Mouse (Mus musculus) frontal cortex, postnatal 25 days (tissue): ENCODE measurements at regions not wholly inside any gene's neighbourhood (a gene's known extent, or its start where the extent isn't known, plus 50 kb on each side); places are given as distances from the start of the nearest gene placed in this dataset.
A peak's percentile ranks its signal among the peaks of the same experiment; 100 is the strongest.

Experiments used
- DNase-seq, 2 experiments: peaks; one replicate each; pipeline ENCODE4 v3.0.0; 2022; ENCODE audit warnings: low spot score in 2 of 2

- DNase-seq, result no peak
Measured at GRCm38 (mm10) chr9:61707296-61707695, 207.0 kb downstream of the Rplp1 start.

GRCm38 (mm10) chr9:61706263-61706755 lies 208.0 kb downstream of the Rplp1 start:
- no peak for DNase-seq

- peak in 1 of 2 experiments; percentile 27 for DNase-seq
Measured at GRCm38 (mm10) chr9:61705586-61706233, 208.6 kb downstream of the Rplp1 start.

- no peak for DNase-seq
Measured at GRCm38 (mm10) chr9:61703301-61703700, 211.0 kb downstream of the Rplp1 start.

DNA sequence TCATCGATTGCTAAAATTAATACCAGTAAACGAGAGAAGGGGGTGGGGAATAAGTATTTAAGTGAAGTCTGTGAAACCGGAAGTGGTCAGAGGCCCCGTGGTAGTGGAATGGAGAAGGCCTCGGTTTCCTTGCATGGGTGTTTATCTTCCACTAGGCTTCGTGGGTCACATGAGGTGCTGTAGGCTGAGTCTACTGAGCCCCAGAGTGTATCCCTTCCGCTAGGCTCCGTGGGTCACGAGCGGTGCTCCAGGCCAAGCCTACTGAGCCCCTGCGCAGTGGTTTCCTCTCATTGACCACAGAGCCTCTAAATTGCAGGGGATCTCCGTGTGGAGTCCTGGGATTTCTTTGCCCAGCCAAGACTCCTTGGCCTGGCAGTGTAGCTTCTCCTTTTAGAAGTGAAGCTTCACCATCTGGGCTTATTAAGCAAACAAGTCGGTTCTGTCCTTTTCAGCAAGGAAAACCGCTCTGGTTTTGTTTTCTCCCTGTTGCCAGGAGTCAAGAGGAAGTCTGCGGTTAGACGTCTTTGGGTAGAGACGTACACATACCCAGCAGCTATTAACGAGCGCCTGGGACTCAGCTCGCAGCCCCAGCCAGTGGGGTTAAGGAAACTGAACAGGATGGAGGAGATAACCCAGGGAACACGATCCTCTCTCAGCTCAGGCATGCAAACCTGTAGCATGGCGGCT lies 211.9 kb downstream of the Rplp1 start:
- DNase-seq, result no peak

- DNase-seq, result no peak
Measured at GRCm38 (mm10) chr9:61700576-61700975, 213.8 kb downstream of the Rplp1 start.

DNA sequence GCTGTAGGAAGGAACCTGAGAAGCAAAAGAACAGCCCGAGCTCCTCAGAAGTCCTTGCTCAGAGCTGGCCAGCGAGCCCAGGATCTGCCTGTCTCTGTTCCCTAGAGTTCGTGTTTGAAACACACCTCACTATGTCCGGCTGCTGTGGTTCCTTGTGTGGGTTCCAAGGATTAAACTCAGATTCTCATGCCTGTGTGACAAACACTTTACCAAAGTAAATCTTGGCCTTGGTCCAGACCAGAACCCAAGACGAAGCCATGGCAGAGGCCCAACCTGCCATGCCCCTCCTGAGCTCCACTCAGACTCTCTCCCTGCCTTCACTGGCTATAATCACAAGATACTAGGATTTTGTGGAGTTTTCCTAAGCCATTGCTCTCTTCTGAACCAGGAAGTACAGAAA lies 214.7 kb downstream of the Rplp1 start:
- no peak for DNase-seq

- DNase-seq, result peak; percentile 63 to 67
Measured at GRCm38 (mm10) chr9:61697959-61698358, 216.4 kb downstream of the Rplp1 start.

- DNase-seq, result no peak
Measured at GRCm38 (mm10) chr9:61696831-61697230, 217.5 kb downstream of the Rplp1 start.

- DNase-seq, result no peak
Measured at GRCm38 (mm10) chr9:61695821-61696220, 218.5 kb downstream of the Rplp1 start.

DNA sequence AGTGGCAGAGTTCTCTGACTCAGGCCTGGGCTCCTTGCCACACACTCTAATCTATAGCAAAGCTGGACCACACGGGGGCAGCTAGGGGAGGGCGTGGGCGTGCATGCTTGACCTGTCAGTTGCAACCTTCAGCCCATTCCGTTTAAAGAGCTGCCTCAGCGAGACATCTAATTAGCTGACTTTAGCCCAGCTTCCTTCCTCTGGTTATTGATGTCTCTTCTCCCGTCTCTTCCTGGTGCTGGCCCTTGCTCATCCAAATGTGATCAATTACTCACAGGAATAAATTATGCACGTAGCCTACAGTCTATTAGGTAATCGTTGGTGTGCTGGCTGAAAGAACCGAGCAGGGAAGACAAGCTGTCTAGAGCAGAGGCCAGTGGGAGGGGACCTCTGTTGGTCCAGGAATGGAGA lies 219.0 kb downstream of the Rplp1 start:
- no peak for DNase-seq

GRCm38 (mm10) chr9:61694206-61694605 lies 220.1 kb downstream of the Rplp1 start:
- no peak for DNase-seq

DNA sequence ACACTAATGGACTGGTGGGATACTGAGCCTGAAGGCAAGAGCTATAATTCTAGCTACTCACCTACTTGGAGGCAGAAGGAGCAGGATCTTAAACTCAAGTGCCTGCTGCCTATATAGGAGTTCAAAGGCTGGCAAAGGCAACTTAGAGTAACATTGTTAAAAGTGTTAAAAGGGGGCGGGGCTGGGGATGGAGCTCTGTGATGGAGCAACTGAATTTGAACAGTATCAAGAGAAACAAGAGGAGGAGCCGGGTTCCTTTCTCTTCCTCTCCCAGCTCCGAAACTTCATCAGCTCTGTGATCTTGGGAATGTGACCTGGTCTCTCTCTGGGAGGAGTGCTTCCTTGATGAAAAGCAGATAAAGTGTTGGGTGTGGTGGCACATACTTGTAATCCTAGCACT lies 223.6 kb downstream of the Rplp1 start:
- DNase-seq, result no peak

DNA sequence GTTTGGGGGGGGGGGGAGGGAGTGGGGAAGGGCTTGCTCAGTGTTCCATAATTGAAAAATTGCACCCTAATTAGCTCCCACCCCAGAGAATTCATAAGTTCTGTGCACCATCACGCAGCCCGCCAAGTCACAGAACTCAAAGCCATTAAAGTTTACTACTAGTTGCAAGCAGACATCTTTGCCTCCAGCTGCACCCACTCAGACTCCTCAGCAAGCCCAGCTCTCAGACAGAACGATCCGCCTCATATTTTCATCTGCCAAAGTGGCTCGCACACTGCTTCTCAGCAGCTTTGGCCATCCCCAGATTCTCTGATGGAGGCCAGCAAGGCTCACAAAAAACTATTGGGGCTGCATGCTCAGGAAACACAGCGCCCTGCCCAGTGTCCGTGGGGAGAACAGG lies 224.4 kb downstream of the Rplp1 start:
- no peak for DNase-seq

DNA sequence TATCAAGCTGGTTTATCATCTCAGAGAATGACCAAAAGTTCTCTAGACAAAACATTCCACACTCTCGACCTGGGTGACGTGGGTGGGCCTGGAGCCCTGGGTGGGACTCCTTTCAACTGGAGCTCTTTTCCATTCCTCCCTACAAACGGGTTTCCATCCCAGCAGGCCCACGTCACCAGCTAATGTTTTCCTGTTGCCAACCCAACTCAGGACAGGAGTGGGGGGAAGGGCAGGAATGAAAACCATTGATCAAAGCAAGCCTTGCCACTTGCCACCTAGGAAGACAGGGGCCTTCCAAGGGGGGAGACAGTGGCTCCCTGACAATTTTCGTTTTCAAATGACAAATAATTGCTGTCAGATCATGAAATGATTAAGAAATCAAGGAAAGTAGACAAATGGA lies 224.8 kb downstream of the Rplp1 start:
- no peak for DNase-seq

GRCm38 (mm10) chr9:61683557-61683956 lies 230.8 kb downstream of the Rplp1 start:
- no peak for DNase-seq

DNA sequence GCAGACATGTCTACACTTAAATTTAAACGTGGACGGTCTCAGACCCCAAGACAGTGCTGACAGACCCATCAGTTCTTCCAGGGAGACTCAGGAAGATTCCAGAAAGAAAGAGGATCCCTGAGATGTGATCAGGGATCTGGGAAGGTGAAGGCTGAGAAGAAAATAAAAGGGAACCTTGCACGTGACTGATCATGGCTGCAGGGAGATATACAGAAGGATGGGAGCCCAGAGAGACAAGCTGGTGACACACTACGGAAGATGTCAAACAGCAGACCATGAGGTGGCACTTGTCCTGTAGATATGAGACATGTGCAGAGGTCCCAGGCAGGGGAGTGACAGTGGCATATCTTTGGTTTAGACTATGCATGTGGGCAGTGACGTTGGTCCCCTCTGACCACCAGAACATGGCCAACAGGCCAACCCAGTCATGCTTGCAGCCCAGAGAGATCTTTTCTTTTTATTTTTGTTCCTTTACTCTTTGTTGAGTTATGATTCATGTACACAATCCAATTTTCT lies 231.5 kb downstream of the Rplp1 start:
- no peak for DNase-seq

GRCm38 (mm10) chr9:61682316-61682715 lies 232.0 kb downstream of the Rplp1 start:
- DNase-seq, result no peak

DNA sequence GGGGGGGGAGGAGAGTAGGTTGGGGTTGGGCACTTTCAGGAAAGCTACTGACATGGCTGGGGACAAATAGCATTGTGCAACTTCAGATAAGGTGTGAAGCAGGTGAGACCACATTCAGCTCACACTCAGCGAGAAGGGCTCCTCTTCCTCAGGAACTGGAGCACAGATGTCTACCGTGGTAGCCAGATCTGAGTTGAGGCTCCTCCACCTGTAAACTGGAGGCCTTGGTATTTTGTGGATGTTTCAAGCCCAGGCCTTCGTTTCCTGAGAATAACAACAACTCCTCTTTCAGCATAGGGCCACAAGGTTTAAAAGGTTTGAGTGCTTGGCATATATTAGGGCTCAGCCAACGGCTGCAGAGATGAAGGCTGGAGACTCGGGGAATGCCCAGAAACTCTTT lies 232.9 kb downstream of the Rplp1 start:
- no peak for DNase-seq

- no peak for DNase-seq
Measured at GRCm38 (mm10) chr9:61680911-61681311, 233.4 kb downstream of the Rplp1 start.

- DNase-seq, result no peak
Measured at GRCm38 (mm10) chr9:61679686-61680085, 234.7 kb downstream of the Rplp1 start.

DNA sequence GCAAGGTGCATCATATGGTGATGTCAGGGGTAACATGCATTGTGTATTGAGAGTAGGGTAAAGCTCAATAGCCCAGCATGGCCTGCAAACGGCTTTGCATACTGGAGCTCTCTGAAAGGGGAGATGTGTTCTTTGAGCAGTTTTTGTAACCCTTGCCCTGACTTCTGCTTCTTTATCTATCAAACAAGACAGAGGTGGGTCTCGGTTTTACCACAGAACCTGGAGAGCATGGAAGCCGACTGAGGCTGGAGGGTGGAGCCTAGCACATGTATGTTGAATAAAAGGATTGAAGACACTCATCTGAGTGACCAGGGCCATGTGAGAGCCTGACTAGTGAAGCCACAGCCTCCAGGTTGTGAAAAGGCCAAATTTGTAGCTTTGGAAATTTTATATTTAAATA lies 236.7 kb downstream of the Rplp1 start:
- DNase-seq, result no peak

DNA sequence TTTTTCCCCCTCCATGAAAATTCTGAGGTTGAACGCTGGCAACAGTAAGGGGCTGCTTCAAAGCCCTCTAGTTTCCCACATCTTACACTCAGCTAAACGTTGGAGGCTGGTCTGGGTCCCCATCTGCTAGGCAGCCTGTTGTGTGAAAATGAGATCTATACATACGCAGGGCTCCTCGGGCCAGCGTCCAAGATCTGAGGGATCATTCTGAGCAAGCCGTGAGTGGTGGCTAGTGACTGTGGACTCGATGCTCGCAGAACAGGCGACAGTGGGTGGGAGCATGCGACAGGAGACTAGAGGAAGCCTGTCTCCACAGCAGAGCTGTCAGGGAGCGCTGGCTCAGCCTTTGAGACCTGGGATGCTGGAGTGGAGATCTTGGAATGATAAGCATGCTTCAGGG lies 237.3 kb downstream of the Rplp1 start:
- DNase-seq, result peak; percentile 57 to 61
